Mouse (Mus musculus): Measurements from ENCODE around the gene Sec14l3. TPM values are rescaled to one million over a fixed set of nuclear protein-coding genes. Genes with fewer than 3 reads are reported as not detected.

The Sec14l3 gene
- polyA plus RNA-seq, 1 experiment from 2014 or later = not detected

- H3K4me2 ChIP-seq (ENCODE audit: low read depth, low read length) = no peak overlapping the region
- WGBS (ENCODE audit: insufficient replicate concordance) = 49% methylated on average over 5 of the region's 5 CpGs
- no peak overlapping the region for H3K9ac ChIP-seq (ENCODE audit: low read depth, low read length)
- ATAC-seq (ENCODE audit: low read depth) = no peak
- H3K4me3 ChIP-seq (ENCODE audit: low read depth, low read length) = no peak overlapping the region
- H3K27me3 ChIP-seq (ENCODE audit: control insufficient read depth, insufficient read depth, low read depth, low read length) = no peaks in the 10 kb centered on the region
- H3K27ac ChIP-seq (ENCODE audit: low read length) = no peak overlapping the region
- no peaks in the 10 kb centered on the region for H3K36me3 ChIP-seq (ENCODE audit: control insufficient read depth, insufficient read depth)
- H3K4me1 ChIP-seq (ENCODE audit: control insufficient read depth, low read depth, low read length) = no peaks in the 10 kb centered on the region
- no peaks in the 10 kb centered on the region for H3K9me3 ChIP-seq (replicated peaks; ENCODE audit: control insufficient read depth, low read length)
Observed at GRCm38 (mm10) chr11:4046526-4046925, 18.1 kb upstream of the Sec14l3 start.

- no peak for ATAC-seq (ENCODE audit: low read depth)
- Histone ChIP-seq H3K4me1 (ENCODE audit: control insufficient read depth, low read depth, low read length) (no peaks in the 10 kb centered on the region), H3K27me3 (ENCODE audit: control insufficient read depth, insufficient read depth, low read depth, low read length) (no peaks in the 10 kb centered on the region), H3K4me3 (ENCODE audit: low read depth, low read length) (no peak overlapping the region), H3K27ac (ENCODE audit: low read length) (no peak overlapping the region), H3K36me3 (ENCODE audit: control insufficient read depth, insufficient read depth) (no peaks in the 10 kb centered on the region), H3K9ac (ENCODE audit: low read depth, low read length) (no peak overlapping the region), H3K4me2 (ENCODE audit: low read depth, low read length) (no peak overlapping the region), H3K9me3 (replicated peaks; ENCODE audit: control insufficient read depth, low read length) (no peaks in the 10 kb centered on the region)
- 57% methylated on average over 2 of the region's 2 CpGs for WGBS (ENCODE audit: insufficient replicate concordance)
Observed at GRCm38 (mm10) chr11:4047766-4048165, 16.9 kb upstream of the Sec14l3 start.

GRCm38 (mm10) chr11:4048438-4048837, 16.2 kb upstream of the Sec14l3 start:
- Histone ChIP-seq H3K36me3 (ENCODE audit: control insufficient read depth, insufficient read depth) (no peaks in the 10 kb centered on the region), H3K9me3 (replicated peaks; ENCODE audit: control insufficient read depth, low read length) (no peaks in the 10 kb centered on the region), H3K9ac (ENCODE audit: low read depth, low read length) (no peak overlapping the region), H3K27ac (ENCODE audit: low read length) (no peak overlapping the region), H3K27me3 (ENCODE audit: control insufficient read depth, insufficient read depth, low read depth, low read length) (no peaks in the 10 kb centered on the region), H3K4me3 (ENCODE audit: low read depth, low read length) (no peak overlapping the region), H3K4me2 (ENCODE audit: low read depth, low read length) (no peak overlapping the region), H3K4me1 (ENCODE audit: control insufficient read depth, low read depth, low read length) (no peaks in the 10 kb centered on the region)
- ATAC-seq (ENCODE audit: low read depth) = no peak
- 70% methylated on average over 6 of the region's 6 CpGs for WGBS (ENCODE audit: insufficient replicate concordance)

GRCm38 (mm10) chr11:4053586-4053985, 11.1 kb upstream of the Sec14l3 start:
- Histone ChIP-seq H3K27ac (ENCODE audit: low read length) (no peak overlapping the region), H3K27me3 (ENCODE audit: control insufficient read depth, insufficient read depth, low read depth, low read length) (no peaks in the 10 kb centered on the region), H3K4me1 (ENCODE audit: control insufficient read depth, low read depth, low read length) (no peaks in the 10 kb centered on the region), H3K4me3 (ENCODE audit: low read depth, low read length) (no peak overlapping the region), H3K9ac (ENCODE audit: low read depth, low read length) (no peak overlapping the region), H3K36me3 (ENCODE audit: control insufficient read depth, insufficient read depth) (no peaks in the 10 kb centered on the region), H3K9me3 (replicated peaks; ENCODE audit: control insufficient read depth, low read length) (no peaks in the 10 kb centered on the region), H3K4me2 (ENCODE audit: low read depth, low read length) (no peak overlapping the region)
- 0 out of 2 replicates have a peak, but pooled peaks have one; percentile 19 for ATAC-seq (ENCODE audit: low read depth)
- 19% methylated on average over 5 of the region's 5 CpGs for WGBS (ENCODE audit: insufficient replicate concordance)

- Histone ChIP-seq H3K9me3 (replicated peaks; ENCODE audit: control insufficient read depth, low read length) (no peaks in the 10 kb centered on the region), H3K4me3 (ENCODE audit: low read depth, low read length) (no peak overlapping the region), H3K27ac (ENCODE audit: low read length) (no peak overlapping the region), H3K36me3 (ENCODE audit: control insufficient read depth, insufficient read depth) (no peaks in the 10 kb centered on the region), H3K4me1 (ENCODE audit: control insufficient read depth, low read depth, low read length) (no peaks in the 10 kb centered on the region), H3K4me2 (ENCODE audit: low read depth, low read length) (no peak overlapping the region), H3K9ac (ENCODE audit: low read depth, low read length) (no peak overlapping the region), H3K27me3 (ENCODE audit: control insufficient read depth, insufficient read depth, low read depth, low read length) (no peaks in the 10 kb centered on the region)
- 55% methylated on average over 5 of the region's 5 CpGs for WGBS (ENCODE audit: insufficient replicate concordance)
- no peak for ATAC-seq (ENCODE audit: low read depth)
Observed at GRCm38 (mm10) chr11:4060866-4061575, 3.6 kb upstream of the Sec14l3 start.

- WGBS (ENCODE audit: insufficient replicate concordance) = 77% methylated on average over 4 of the region's 4 CpGs
- Histone ChIP-seq H3K4me3 (ENCODE audit: low read depth, low read length) (no peak overlapping the region), H3K4me2 (ENCODE audit: low read depth, low read length) (no peak overlapping the region), H3K4me1 (ENCODE audit: control insufficient read depth, low read depth, low read length) (no peaks in the 10 kb centered on the region), H3K36me3 (ENCODE audit: control insufficient read depth, insufficient read depth) (no peaks in the 10 kb centered on the region), H3K9me3 (replicated peaks; ENCODE audit: control insufficient read depth, low read length) (no peaks in the 10 kb centered on the region), H3K27ac (ENCODE audit: low read length) (no peak overlapping the region), H3K27me3 (ENCODE audit: control insufficient read depth, insufficient read depth, low read depth, low read length) (no peaks in the 10 kb centered on the region), H3K9ac (ENCODE audit: low read depth, low read length) (no peak overlapping the region)
- ATAC-seq (ENCODE audit: low read depth) = no peak
Observed at GRCm38 (mm10) chr11:4062523-4062922, 2.1 kb upstream of the Sec14l3 start.

GRCm38 (mm10) chr11:4062981-4063380, 1.7 kb upstream of the Sec14l3 start:
- Histone ChIP-seq H3K9me3 (replicated peaks; ENCODE audit: control insufficient read depth, low read length) (no peaks in the 10 kb centered on the region), H3K27me3 (ENCODE audit: control insufficient read depth, insufficient read depth, low read depth, low read length) (no peaks in the 10 kb centered on the region), H3K9ac (ENCODE audit: low read depth, low read length) (no peak overlapping the region), H3K4me1 (ENCODE audit: control insufficient read depth, low read depth, low read length) (no peaks in the 10 kb centered on the region), H3K27ac (ENCODE audit: low read length) (no peak overlapping the region), H3K4me2 (ENCODE audit: low read depth, low read length) (no peak overlapping the region), H3K4me3 (ENCODE audit: low read depth, low read length) (no peak overlapping the region), H3K36me3 (ENCODE audit: control insufficient read depth, insufficient read depth) (no peaks in the 10 kb centered on the region)
- WGBS (ENCODE audit: insufficient replicate concordance) = 48% methylated on average over 6 of the region's 6 CpGs
- no peak for ATAC-seq (ENCODE audit: low read depth)

- no peak overlapping the region for H3K9ac ChIP-seq (ENCODE audit: low read depth, low read length)
- no peak overlapping the region for H3K4me3 ChIP-seq (ENCODE audit: low read depth, low read length)
- H3K27me3 ChIP-seq (ENCODE audit: control insufficient read depth, insufficient read depth, low read depth, low read length) = no peaks in the 10 kb centered on the region
- H3K9me3 ChIP-seq (replicated peaks; ENCODE audit: control insufficient read depth, low read length) = no peaks in the 10 kb centered on the region
- ATAC-seq (ENCODE audit: low read depth) = no peak
- H3K4me2 ChIP-seq (ENCODE audit: low read depth, low read length) = no peak overlapping the region
- no peak overlapping the region for H3K27ac ChIP-seq (ENCODE audit: low read length)
- no peaks in the 10 kb centered on the region for H3K36me3 ChIP-seq (ENCODE audit: control insufficient read depth, insufficient read depth)
- H3K4me1 ChIP-seq (ENCODE audit: control insufficient read depth, low read depth, low read length) = no peaks in the 10 kb centered on the region
- 45% methylated on average over 1 of the region's 1 CpGs for WGBS (ENCODE audit: insufficient replicate concordance)
Observed at GRCm38 (mm10) chr11:4069664-4070063, 5.0 kb downstream of the Sec14l3 start.

- no peaks in the 10 kb centered on the region for H3K27me3 ChIP-seq (ENCODE audit: control insufficient read depth, insufficient read depth, low read depth, low read length)
- H3K4me1 ChIP-seq (ENCODE audit: control insufficient read depth, low read depth, low read length) = no peaks in the 10 kb centered on the region
- H3K27ac ChIP-seq (ENCODE audit: low read length) = no peak overlapping the region
- no peak overlapping the region for H3K9ac ChIP-seq (ENCODE audit: low read depth, low read length)
- H3K4me2 ChIP-seq (ENCODE audit: low read depth, low read length) = no peak overlapping the region
- no peak for ATAC-seq (ENCODE audit: low read depth)
- WGBS (ENCODE audit: insufficient replicate concordance) = 11% methylated on average over 8 of the region's 8 CpGs
- no peak overlapping the region for H3K4me3 ChIP-seq (ENCODE audit: low read depth, low read length)
- H3K9me3 ChIP-seq (replicated peaks; ENCODE audit: control insufficient read depth, low read length) = no peaks in the 10 kb centered on the region
- no peaks in the 10 kb centered on the region for H3K36me3 ChIP-seq (ENCODE audit: control insufficient read depth, insufficient read depth)
Observed at GRCm38 (mm10) chr11:4076633-4077032, 12.0 kb downstream of the Sec14l3 start.
